Mouse (Mus musculus): Measurements from ENCODE around the gene Tshz2. TPM values are rescaled to one million over a fixed set of nuclear protein-coding genes. Genes with fewer than 3 reads are reported as not detected.
"Not testable (repeated sequence)": the region's sequence is repeated elsewhere in the genome, so short reads cannot be mapped to it uniquely, and the experiment has no call there.

Gene Tshz2
- polyA plus RNA-seq, 1 experiment from 2014 or later, result 32.0 TPM

DNA sequence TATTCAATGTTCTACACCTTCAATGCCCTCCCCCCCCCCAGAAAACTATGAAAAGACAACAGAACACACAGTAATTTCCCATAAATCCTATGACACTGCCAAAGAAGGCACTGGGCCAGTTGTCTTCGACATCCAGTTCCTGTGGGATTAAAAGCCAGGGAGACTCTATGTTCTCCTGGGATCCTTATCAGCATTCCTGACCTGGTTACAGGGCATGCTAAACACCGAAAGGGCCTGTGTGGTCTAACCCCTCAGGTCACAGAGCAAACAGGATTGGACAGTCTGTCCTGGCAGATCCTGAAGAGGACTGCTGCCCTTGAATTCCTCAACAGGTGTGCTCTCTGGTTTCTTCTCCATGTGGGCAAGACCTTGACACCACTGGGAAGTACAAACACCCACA is 145.0 kb downstream of the Tshz2 start:
- Histone ChIP-seq H3K36me3 (ENCODE audit: control insufficient read depth, insufficient read depth, low read length) (no peaks in the 10 kb centered on the region), H3K27ac (ENCODE audit: low read depth, low read length) (no peak overlapping the region), H3K9ac (ENCODE audit: low read depth, low read length) (no peak overlapping the region), H3K4me2 (ENCODE audit: low read length) (no peak overlapping the region), H3K27me3 (replicated peaks; ENCODE audit: control insufficient read depth, insufficient read depth, low read length) (no peaks in the 10 kb centered on the region), H3K4me1 (ENCODE audit: control insufficient read depth, insufficient read depth, low read depth, low read length) (peaks cover 5% of the 10 kb centered on the region), H3K9me3 (ENCODE audit: control insufficient read depth, low read length) (no peaks in the 10 kb centered on the region), H3K4me3 (ENCODE audit: low read length) (no peak overlapping the region)
- 71% methylated on average over 2 of the region's 2 CpGs for WGBS
- ATAC-seq, result no peak

GRCm38 (mm10) chr2:169778740-169779345 is 146.0 kb downstream of the Tshz2 start:
- H3K9me3 ChIP-seq (ENCODE audit: control insufficient read depth, low read length), result no peaks in the 10 kb centered on the region
- no peak for ATAC-seq
- peaks cover 5% of the 10 kb centered on the region for H3K4me1 ChIP-seq (ENCODE audit: control insufficient read depth, insufficient read depth, low read depth, low read length)
- no peak overlapping the region for H3K4me3 ChIP-seq (ENCODE audit: low read length)
- WGBS, result 93% methylated on average over 6 of the region's 6 CpGs
- no peaks in the 10 kb centered on the region for H3K36me3 ChIP-seq (ENCODE audit: control insufficient read depth, insufficient read depth, low read length)
- H3K27ac ChIP-seq (ENCODE audit: low read depth, low read length), result no peak overlapping the region
- H3K27me3 ChIP-seq (replicated peaks; ENCODE audit: control insufficient read depth, insufficient read depth, low read length), result no peaks in the 10 kb centered on the region
- no peak overlapping the region for H3K9ac ChIP-seq (ENCODE audit: low read depth, low read length)
- no peak overlapping the region for H3K4me2 ChIP-seq (ENCODE audit: low read length)

- not testable (repeated sequence) for H3K27me3 ChIP-seq (replicated peaks; ENCODE audit: control insufficient read depth, insufficient read depth, low read length); H3K36me3 ChIP-seq (ENCODE audit: control insufficient read depth, insufficient read depth, low read length); H3K9ac ChIP-seq (ENCODE audit: low read depth, low read length); H3K9me3 ChIP-seq (ENCODE audit: control insufficient read depth, low read length); H3K4me3 ChIP-seq (ENCODE audit: low read length); ATAC-seq; H3K4me2 ChIP-seq (ENCODE audit: low read length); H3K4me1 ChIP-seq (ENCODE audit: control insufficient read depth, insufficient read depth, low read depth, low read length); H3K27ac ChIP-seq (ENCODE audit: low read depth, low read length)
Measured at GRCm38 (mm10) chr2:169781671-169782070, 148.9 kb downstream of the Tshz2 start.

DNA sequence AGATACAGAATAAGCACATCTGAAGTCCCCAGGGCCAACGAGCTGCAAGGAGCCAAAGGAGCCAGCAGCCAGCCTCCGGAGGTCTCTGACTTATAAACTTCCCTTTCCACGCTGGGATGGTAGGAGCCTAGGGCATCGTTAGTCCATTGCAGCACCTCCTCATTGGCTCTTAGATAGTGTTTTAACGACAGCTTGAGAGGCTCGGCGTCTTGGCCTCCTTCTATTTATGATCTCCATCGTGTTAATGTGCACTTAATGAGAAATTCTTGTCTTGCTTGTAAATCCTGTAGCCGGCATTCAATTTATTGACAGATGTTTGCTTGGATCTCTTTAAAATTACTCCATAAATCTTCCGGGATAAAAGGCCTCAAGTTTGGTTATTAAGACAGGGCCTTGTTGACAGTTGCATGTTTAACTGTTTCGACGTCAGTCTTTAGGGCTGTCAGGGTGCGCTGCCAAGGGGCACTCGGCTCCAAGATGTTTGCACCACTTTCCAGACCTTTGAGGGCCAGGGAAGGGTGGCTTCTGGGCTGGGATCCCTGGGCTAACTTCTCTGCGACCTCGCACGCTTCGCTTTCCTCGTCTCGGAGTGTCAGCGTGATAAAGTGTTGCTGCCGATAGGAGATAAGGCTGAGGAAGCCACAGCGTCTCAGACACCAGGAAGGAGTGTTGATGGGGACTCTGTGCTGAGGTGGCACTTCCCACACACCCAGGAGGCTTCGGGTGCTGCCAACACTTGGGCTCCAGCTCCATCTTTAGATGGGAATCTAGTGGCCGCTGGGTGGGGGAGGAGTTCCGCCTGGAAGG is 150.3 kb downstream of the Tshz2 start:
- H3K27ac ChIP-seq (ENCODE audit: low read depth, low read length), result no peak overlapping the region
- no peak overlapping the region for H3K4me2 ChIP-seq (ENCODE audit: low read length)
- H3K9me3 ChIP-seq (ENCODE audit: control insufficient read depth, low read length), result no peaks in the 10 kb centered on the region
- H3K36me3 ChIP-seq (ENCODE audit: control insufficient read depth, insufficient read depth, low read length), result no peaks in the 10 kb centered on the region
- H3K4me3 ChIP-seq (ENCODE audit: low read length), result no peak overlapping the region
- no peaks in the 10 kb centered on the region for H3K27me3 ChIP-seq (replicated peaks; ENCODE audit: control insufficient read depth, insufficient read depth, low read length)
- WGBS, result 78% methylated on average over 26 of the region's 26 CpGs
- peaks cover 2% of the 10 kb centered on the region for H3K4me1 ChIP-seq (ENCODE audit: control insufficient read depth, insufficient read depth, low read depth, low read length)
- no peak overlapping the region for H3K9ac ChIP-seq (ENCODE audit: low read depth, low read length)
- ATAC-seq, result no peak

GRCm38 (mm10) chr2:169783681-169784033 is 150.8 kb downstream of the Tshz2 start:
- no peaks in the 10 kb centered on the region for H3K9me3 ChIP-seq (ENCODE audit: control insufficient read depth, low read length)
- no peak overlapping the region for H3K9ac ChIP-seq (ENCODE audit: low read depth, low read length)
- ATAC-seq, result no peak
- no peak overlapping the region for H3K27ac ChIP-seq (ENCODE audit: low read depth, low read length)
- no peak overlapping the region for H3K4me3 ChIP-seq (ENCODE audit: low read length)
- peaks cover 2% of the 10 kb centered on the region for H3K4me1 ChIP-seq (ENCODE audit: control insufficient read depth, insufficient read depth, low read depth, low read length)
- 88% methylated on average over 2 of the region's 2 CpGs for WGBS
- no peaks in the 10 kb centered on the region for H3K27me3 ChIP-seq (replicated peaks; ENCODE audit: control insufficient read depth, insufficient read depth, low read length)
- no peaks in the 10 kb centered on the region for H3K36me3 ChIP-seq (ENCODE audit: control insufficient read depth, insufficient read depth, low read length)
- no peak overlapping the region for H3K4me2 ChIP-seq (ENCODE audit: low read length)

- Histone ChIP-seq H3K36me3 (ENCODE audit: control insufficient read depth, insufficient read depth, low read length) (no peaks in the 10 kb centered on the region), H3K27ac (ENCODE audit: low read depth, low read length) (no peak overlapping the region), H3K9me3 (ENCODE audit: control insufficient read depth, low read length) (no peaks in the 10 kb centered on the region), H3K27me3 (replicated peaks; ENCODE audit: control insufficient read depth, insufficient read depth, low read length) (no peaks in the 10 kb centered on the region), H3K4me3 (ENCODE audit: low read length) (no peak overlapping the region), H3K4me1 (ENCODE audit: control insufficient read depth, insufficient read depth, low read depth, low read length) (peaks cover 10% of the 10 kb centered on the region), H3K9ac (ENCODE audit: low read depth, low read length) (no peak overlapping the region), H3K4me2 (ENCODE audit: low read length) (no peak overlapping the region)
- no peak for ATAC-seq
- WGBS, result 59% methylated on average over 5 of the region's 5 CpGs
Measured at GRCm38 (mm10) chr2:169787381-169787780, 154.6 kb downstream of the Tshz2 start.

- ATAC-seq, result no peak
- Histone ChIP-seq H3K36me3 (ENCODE audit: control insufficient read depth, insufficient read depth, low read length) (no peaks in the 10 kb centered on the region), H3K4me1 (ENCODE audit: control insufficient read depth, insufficient read depth, low read depth, low read length) (peaks cover 14% of the 10 kb centered on the region), H3K9ac (ENCODE audit: low read depth, low read length) (no peak overlapping the region), H3K4me3 (ENCODE audit: low read length) (no peak overlapping the region), H3K4me2 (ENCODE audit: low read length) (no peak overlapping the region), H3K27ac (ENCODE audit: low read depth, low read length) (no peak overlapping the region), H3K9me3 (ENCODE audit: control insufficient read depth, low read length) (no peaks in the 10 kb centered on the region), H3K27me3 (replicated peaks; ENCODE audit: control insufficient read depth, insufficient read depth, low read length) (no peaks in the 10 kb centered on the region)
- 43% methylated on average over 11 of the region's 11 CpGs for WGBS
Measured at GRCm38 (mm10) chr2:169787906-169788305, 155.1 kb downstream of the Tshz2 start.

- peak overlapping the region; percentile 55 for H3K9ac ChIP-seq (ENCODE audit: low read depth, low read length)
- no peaks in the 10 kb centered on the region for H3K27me3 ChIP-seq (replicated peaks; ENCODE audit: control insufficient read depth, insufficient read depth, low read length)
- 2% methylated on average over 12 of the region's 12 CpGs for WGBS
- H3K4me3 ChIP-seq (ENCODE audit: low read length), result peak overlapping the region; percentile 27
- H3K36me3 ChIP-seq (ENCODE audit: control insufficient read depth, insufficient read depth, low read length), result no peaks in the 10 kb centered on the region
- no peaks in the 10 kb centered on the region for H3K9me3 ChIP-seq (ENCODE audit: control insufficient read depth, low read length)
- peaks cover 16% of the 10 kb centered on the region for H3K4me1 ChIP-seq (ENCODE audit: control insufficient read depth, insufficient read depth, low read depth, low read length)
- ATAC-seq, result peak; percentile 84
- peak overlapping the region; percentile 58 for H3K4me2 ChIP-seq (ENCODE audit: low read length)
- H3K27ac ChIP-seq (ENCODE audit: low read depth, low read length), result peak overlapping the region; percentile 59; the same call in 1 of the 2 replicates
Measured at GRCm38 (mm10) chr2:169790439-169791131, 157.8 kb downstream of the Tshz2 start.

DNA sequence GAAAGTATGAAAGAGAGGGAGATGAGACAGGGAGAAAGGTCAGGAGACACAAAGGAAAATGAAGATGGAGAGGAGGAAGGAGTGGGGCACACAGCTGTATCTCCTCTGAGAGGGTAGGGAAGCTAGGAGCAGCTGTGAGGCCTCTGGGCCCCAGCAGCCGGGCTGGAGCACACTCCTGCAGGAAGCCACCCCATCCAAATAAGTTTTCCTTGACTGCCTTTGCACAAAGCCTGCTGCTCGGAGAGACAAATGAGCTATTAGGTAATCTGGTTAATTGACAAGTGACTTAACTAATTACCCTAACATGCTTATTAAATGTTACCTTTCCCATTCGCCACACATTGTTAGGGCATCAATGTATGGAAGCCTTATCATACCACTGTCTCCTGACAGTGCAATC is 159.9 kb downstream of the Tshz2 start:
- no peak for ATAC-seq
- Histone ChIP-seq H3K9ac (ENCODE audit: low read depth, low read length) (no peak overlapping the region; the same call in 1 of the 2 replicates), H3K4me1 (ENCODE audit: control insufficient read depth, insufficient read depth, low read depth, low read length) (peaks cover 16% of the 10 kb centered on the region), H3K27me3 (replicated peaks; ENCODE audit: control insufficient read depth, insufficient read depth, low read length) (no peaks in the 10 kb centered on the region), H3K36me3 (ENCODE audit: control insufficient read depth, insufficient read depth, low read length) (no peaks in the 10 kb centered on the region), H3K4me3 (ENCODE audit: low read length) (no peak overlapping the region), H3K4me2 (ENCODE audit: low read length) (no peak overlapping the region), H3K27ac (ENCODE audit: low read depth, low read length) (no peak overlapping the region), H3K9me3 (ENCODE audit: control insufficient read depth, low read length) (no peaks in the 10 kb centered on the region)
- 23% methylated on average over 3 of the region's 3 CpGs for whole genome bisulfite sequencing
